Mouse (Mus musculus) embryonic fibroblast, embryonic 13.5 days (primary cell): ENCODE data around the gene Pla2g2c.

Experiments used
- CTCF ChIP-seq: IDR thresholded peaks from 2 replicates; pipeline ENCODE4 v1.5.1; 2011; ENCODE audit warnings: mild to moderate bottlenecking, control low read depth, low read length, moderate library complexity, borderline replicate concordance; ENCODE audit not compliant: insufficient read depth
- POLR2A ChIP-seq: IDR thresholded peaks from 2 replicates; pipeline ENCODE4 v1.6.1; 2011; ENCODE audit warnings: low read depth, mild to moderate bottlenecking, control low read depth, low read length, moderate library complexity

DNA sequence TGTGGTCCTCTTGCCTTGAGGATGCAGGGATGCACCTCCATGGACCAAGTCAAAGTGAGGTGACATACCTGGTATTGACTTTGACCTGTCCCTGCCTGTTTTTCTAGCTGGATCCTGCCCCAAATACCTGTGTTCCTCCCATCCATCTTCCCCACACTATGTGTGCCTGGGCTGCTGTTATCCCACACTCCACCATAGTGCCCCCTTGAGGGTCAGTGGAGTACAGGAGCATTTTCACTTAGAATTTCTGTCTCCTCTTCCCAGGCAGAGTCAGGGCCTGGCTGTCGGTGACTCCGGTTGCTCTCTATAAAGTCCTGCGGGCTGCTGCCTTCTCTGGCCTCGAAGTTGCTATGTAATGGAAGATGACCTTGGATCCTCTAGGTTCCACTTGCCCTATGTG lies 61.1 kb downstream of the Pla2g2c start:
- TF ChIP-seq CTCF: no peak
- TF ChIP-seq POLR2A: no peak
